Mouse (Mus musculus): ENCODE measurements at regions not wholly inside any gene's neighbourhood (a gene's known extent, or its start where the extent isn't known, plus 50 kb on each side); places are given as distances from the start of the nearest gene placed in this dataset.
"Not testable (repeated sequence)": the region's sequence is repeated elsewhere in the genome, so short reads cannot be mapped to it uniquely, and the experiment has no call there.

DNA sequence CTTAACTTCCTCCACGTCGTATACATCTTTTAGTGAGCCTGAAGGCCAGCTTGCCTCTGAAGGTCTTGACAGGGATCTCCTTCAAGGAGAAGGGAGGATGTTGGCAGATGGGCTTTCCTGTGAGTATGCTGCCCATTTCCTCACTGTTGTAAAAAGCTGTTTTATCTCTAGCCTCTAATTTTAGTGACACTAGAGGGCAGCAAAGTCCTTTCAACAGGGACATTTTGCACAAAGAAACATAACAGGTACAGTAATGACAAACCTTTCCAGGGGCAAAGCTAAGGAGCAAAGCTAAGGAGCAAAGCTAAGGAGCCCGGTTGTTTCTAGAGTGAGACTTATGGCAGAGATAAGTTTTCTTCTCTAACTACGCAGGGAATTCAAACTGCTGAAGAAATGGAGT lies 59.0 kb upstream of the Kbtbd8 start:
- peak; percentile 60 for DNase-seq (ENCODE audit: low spot score)
- TF ChIP-seq EP300 (IDR thresholded peaks at IDR 0.05) (no peak), CTCF (IDR thresholded peaks at IDR 0.05) (peak; percentile 76)

DNA sequence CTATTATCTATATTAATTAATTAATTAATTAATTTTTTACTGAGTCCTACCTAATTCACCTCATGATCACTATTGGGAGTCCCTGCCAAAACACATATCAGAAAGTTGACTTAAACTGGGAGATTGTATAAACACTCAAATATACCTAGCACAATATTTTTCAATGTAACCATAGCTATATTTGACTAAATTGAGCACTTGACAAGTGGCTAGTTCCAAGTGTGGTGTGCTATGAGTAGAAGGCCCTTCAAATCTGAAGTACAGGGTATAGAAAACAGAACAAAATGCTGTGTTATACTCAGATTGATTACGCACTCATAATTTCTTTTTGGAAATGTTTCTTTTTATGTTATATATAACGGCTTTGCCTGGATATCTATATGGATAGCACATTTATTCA lies 60.8 kb upstream of the Kbtbd8 start:
- no peak overlapping the region for H3K27ac ChIP-seq (ENCODE audit: low read length)
- H3K4me2 ChIP-seq (replicated peaks; ENCODE audit: low read depth, low read length) = no peak overlapping the region
- H3K36me3 ChIP-seq (ENCODE audit: insufficient read depth, low read length) = no peaks in the 10 kb centered on the region
- WGBS = 67% methylated on average over 2 of the region's 2 CpGs
- no peak overlapping the region for H3K9ac ChIP-seq (replicated peaks; ENCODE audit: low read depth)
- no peaks in the 10 kb centered on the region for H3K4me1 ChIP-seq (ENCODE audit: insufficient read depth, low read depth, low read length)
- TF ChIP-seq CTCF (IDR thresholded peaks at IDR 0.05) = no peak
- no peak for TF ChIP-seq EP300 (IDR thresholded peaks at IDR 0.05)
- peak; percentile 55 for DNase-seq (ENCODE audit: low spot score)
- no peak overlapping the region for H3K4me3 ChIP-seq (ENCODE audit: low read depth, low read length)
- peak; percentile 57 for ATAC-seq
- H3K27me3 ChIP-seq (replicated peaks; ENCODE audit: insufficient read depth, low read length) = no peaks in the 10 kb centered on the region
- no peaks in the 10 kb centered on the region for H3K9me3 ChIP-seq (ENCODE audit: low read length)

More for the DNA sequence above, 59.0 kb upstream of the Kbtbd8 start:
- WGBS = 37% methylated on average over 4 of the region's 4 CpGs
- Histone ChIP-seq H3K27me3 (replicated peaks; ENCODE audit: insufficient read depth, low read length) (no peaks in the 10 kb centered on the region), H3K4me2 (replicated peaks; ENCODE audit: low read depth, low read length) (no peak overlapping the region), H3K36me3 (ENCODE audit: insufficient read depth, low read length) (no peaks in the 10 kb centered on the region), H3K4me1 (ENCODE audit: insufficient read depth, low read depth, low read length) (no peaks in the 10 kb centered on the region), H3K9me3 (ENCODE audit: low read length) (no peaks in the 10 kb centered on the region), H3K9ac (replicated peaks; ENCODE audit: low read depth) (no peak overlapping the region), H3K27ac (ENCODE audit: low read length) (no peak overlapping the region), H3K4me3 (ENCODE audit: low read depth, low read length) (no peak overlapping the region)
- no peak for ATAC-seq

DNA sequence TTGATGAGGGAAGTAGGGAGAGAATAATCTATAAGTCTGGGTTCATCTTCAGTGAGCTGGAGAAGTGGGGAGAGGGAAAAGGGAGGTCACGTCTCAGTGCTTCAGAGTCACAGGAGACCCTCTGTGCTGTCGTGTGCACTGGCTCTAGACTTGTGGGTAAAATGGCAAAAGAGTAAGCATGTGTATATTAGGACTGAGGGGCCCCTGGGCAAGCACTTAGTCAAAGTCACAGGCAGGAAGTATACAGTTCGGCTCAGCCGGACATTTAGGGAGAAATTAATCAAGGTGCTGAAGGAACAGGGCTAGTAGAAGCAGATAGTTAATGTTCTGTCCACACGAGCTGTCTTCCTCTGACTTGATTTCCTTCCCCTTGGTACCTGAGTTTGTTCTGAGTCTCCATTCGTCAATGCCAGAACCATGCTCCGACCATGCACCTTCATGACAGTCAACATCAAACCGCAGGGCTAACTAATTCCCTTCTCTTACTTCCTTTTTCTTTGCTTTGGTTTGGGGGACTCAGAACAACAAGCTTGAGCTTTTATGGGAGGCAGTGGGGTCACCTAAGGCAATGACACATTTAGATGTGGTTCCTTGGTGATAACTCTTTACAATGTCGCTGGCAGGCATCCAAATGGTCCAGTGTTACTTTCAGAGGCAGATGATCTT lies 63.2 kb upstream of the Kbtbd8 start:
- Histone ChIP-seq H3K27ac (ENCODE audit: low read length) (no peak overlapping the region), H3K9me3 (ENCODE audit: low read length) (no peaks in the 10 kb centered on the region), H3K4me1 (ENCODE audit: insufficient read depth, low read depth, low read length) (no peaks in the 10 kb centered on the region), H3K27me3 (replicated peaks; ENCODE audit: insufficient read depth, low read length) (no peaks in the 10 kb centered on the region), H3K4me3 (ENCODE audit: low read depth, low read length) (no peak overlapping the region), H3K9ac (replicated peaks; ENCODE audit: low read depth) (no peak overlapping the region), H3K4me2 (replicated peaks; ENCODE audit: low read depth, low read length) (no peak overlapping the region), H3K36me3 (ENCODE audit: insufficient read depth, low read length) (no peaks in the 10 kb centered on the region)
- DNase-seq (ENCODE audit: low spot score) (no peak), ATAC-seq (no peak)
- WGBS = 29% methylated on average over 9 of the region's 9 CpGs
- TF ChIP-seq CTCF (IDR thresholded peaks at IDR 0.05) (no peak), EP300 (IDR thresholded peaks at IDR 0.05) (no peak)

DNA sequence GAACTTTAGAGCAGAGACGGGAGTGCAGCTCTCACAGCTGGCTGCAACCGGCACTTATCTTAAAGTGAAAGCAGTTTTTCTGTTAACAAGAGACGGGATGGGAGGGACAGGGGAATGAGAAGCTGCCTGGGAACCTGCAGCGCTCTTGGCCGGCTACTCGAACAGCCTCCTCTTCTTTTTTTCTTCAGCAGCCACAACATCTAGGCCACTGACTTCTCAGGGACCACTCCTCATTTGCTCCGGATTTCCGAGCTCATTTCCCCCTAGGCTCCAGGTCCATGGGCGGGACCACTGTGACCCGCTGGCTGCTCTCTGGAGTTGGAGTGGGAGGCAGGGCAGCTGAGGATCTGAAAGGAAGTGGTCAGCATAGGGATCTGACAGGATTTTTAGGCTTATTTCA lies 75.7 kb upstream of the Kbtbd8 start:
- WGBS = 29% methylated on average over 5 of the region's 10 CpGs
- not testable (repeated sequence) for DNase-seq (ENCODE audit: low spot score); H3K4me1 ChIP-seq (ENCODE audit: insufficient read depth, low read depth, low read length); H3K4me3 ChIP-seq (ENCODE audit: low read depth, low read length); H3K27ac ChIP-seq (ENCODE audit: low read length); ATAC-seq; H3K36me3 ChIP-seq (ENCODE audit: insufficient read depth, low read length); H3K9ac ChIP-seq (replicated peaks; ENCODE audit: low read depth); H3K9me3 ChIP-seq (ENCODE audit: low read length); H3K4me2 ChIP-seq (replicated peaks; ENCODE audit: low read depth, low read length); H3K27me3 ChIP-seq (replicated peaks; ENCODE audit: insufficient read depth, low read length)

DNA sequence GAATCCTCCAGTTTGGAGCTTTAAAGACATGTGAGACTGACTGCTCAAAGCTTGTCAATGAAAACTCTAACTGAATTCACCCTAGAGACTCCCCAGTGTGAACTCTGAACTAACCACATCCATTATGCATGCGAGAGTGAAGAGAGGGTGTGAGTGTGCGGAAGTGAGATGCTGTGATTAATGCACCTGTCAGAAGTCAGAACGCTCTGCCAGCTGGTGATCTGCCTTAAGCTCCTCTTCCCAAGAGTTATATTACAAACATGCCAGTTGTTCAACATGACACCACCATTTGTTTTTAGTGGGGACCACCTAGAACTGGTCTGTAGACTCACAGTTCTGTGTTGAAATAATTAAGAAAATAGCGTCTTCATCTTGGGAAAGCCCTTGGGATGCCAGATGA lies 92.8 kb upstream of the Kbtbd8 start:
- no peaks in the 10 kb centered on the region for H3K36me3 ChIP-seq (ENCODE audit: insufficient read depth, low read length)
- 30% methylated on average over 4 of the region's 4 CpGs for WGBS
- TF ChIP-seq EP300 (IDR thresholded peaks at IDR 0.05) (no peak), CTCF (IDR thresholded peaks at IDR 0.05) (no peak)
- H3K4me2 ChIP-seq (replicated peaks; ENCODE audit: low read depth, low read length) = no peak overlapping the region
- DNase-seq (ENCODE audit: low spot score) (no peak), ATAC-seq (no peak)
- no peak overlapping the region for H3K27ac ChIP-seq (ENCODE audit: low read length)
- no peaks in the 10 kb centered on the region for H3K4me1 ChIP-seq (ENCODE audit: insufficient read depth, low read depth, low read length)
- H3K27me3 ChIP-seq (replicated peaks; ENCODE audit: insufficient read depth, low read length) = no peaks in the 10 kb centered on the region
- no peaks in the 10 kb centered on the region for H3K9me3 ChIP-seq (ENCODE audit: low read length)
- no peak overlapping the region for H3K9ac ChIP-seq (replicated peaks; ENCODE audit: low read depth)
- no peak overlapping the region for H3K4me3 ChIP-seq (ENCODE audit: low read depth, low read length)

DNA sequence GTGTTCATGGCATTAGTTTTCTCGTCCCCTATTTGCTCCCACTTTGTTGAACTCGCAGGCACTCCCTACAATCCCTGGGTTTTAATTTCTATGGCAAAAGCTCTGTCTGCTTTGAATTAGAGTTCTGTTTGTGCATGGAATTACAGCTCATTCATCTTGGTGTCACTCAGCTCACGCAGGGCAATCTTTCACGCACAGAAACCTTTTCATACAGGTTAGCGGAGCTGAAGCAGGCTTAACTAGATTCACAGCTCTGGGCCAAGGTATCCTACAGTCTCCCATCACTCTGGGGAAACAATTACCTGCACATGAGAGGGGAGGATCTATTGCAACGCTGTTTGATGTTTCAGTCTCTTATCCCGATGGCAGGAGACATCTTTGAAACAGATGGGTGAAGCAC lies 95.3 kb upstream of the Kbtbd8 start:
- no peak overlapping the region for H3K27ac ChIP-seq (ENCODE audit: low read length)
- H3K36me3 ChIP-seq (ENCODE audit: insufficient read depth, low read length) = no peaks in the 10 kb centered on the region
- TF ChIP-seq EP300 (IDR thresholded peaks at IDR 0.05) (no peak), CTCF (IDR thresholded peaks at IDR 0.05) (no peak)
- 35% methylated on average over 7 of the region's 7 CpGs for WGBS
- H3K4me1 ChIP-seq (ENCODE audit: insufficient read depth, low read depth, low read length) = no peaks in the 10 kb centered on the region
- no peaks in the 10 kb centered on the region for H3K27me3 ChIP-seq (replicated peaks; ENCODE audit: insufficient read depth, low read length)
- ATAC-seq (no peak), DNase-seq (ENCODE audit: low spot score) (no peak)
- no peaks in the 10 kb centered on the region for H3K9me3 ChIP-seq (ENCODE audit: low read length)
- no peak overlapping the region for H3K4me2 ChIP-seq (replicated peaks; ENCODE audit: low read depth, low read length)
- no peak overlapping the region for H3K9ac ChIP-seq (replicated peaks; ENCODE audit: low read depth)
- no peak overlapping the region for H3K4me3 ChIP-seq (ENCODE audit: low read depth, low read length)

DNA sequence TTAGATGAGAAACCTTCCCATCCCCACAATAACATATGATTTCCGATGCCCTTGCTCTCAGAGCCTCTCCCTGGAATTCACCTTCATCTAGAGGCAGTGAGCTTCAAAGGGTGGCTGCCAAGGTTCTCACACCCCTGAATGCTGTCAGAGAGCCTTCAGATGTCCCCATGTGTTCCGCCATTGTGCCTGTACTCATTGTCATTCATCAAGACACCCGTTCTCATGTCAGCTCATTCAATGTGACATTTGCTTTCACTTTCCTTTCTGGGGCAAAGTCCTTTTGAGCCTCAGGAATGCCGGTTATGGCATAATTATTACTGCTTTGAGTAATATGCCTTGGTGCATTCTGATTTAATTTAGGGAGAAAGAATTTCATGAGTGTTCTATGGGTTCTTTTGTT lies 99.1 kb upstream of the Kbtbd8 start:
- H3K9ac ChIP-seq (replicated peaks; ENCODE audit: low read depth) = no peak overlapping the region
- peak overlapping the region; percentile 20; the same call in 1 of the 2 replicates for H3K4me2 ChIP-seq (replicated peaks; ENCODE audit: low read depth, low read length)
- no peaks in the 10 kb centered on the region for H3K36me3 ChIP-seq (ENCODE audit: insufficient read depth, low read length)
- H3K9me3 ChIP-seq (ENCODE audit: low read length) = no peaks in the 10 kb centered on the region
- TF ChIP-seq CTCF (IDR thresholded peaks at IDR 0.05) = no peak
- no peak for TF ChIP-seq EP300 (IDR thresholded peaks at IDR 0.05)
- DNase-seq (ENCODE audit: low spot score) (peak; percentile 15), ATAC-seq (no peak)
- H3K4me1 ChIP-seq (ENCODE audit: insufficient read depth, low read depth, low read length) = no peaks in the 10 kb centered on the region
- 36% methylated on average over 4 of the region's 4 CpGs for WGBS
- no peak overlapping the region for H3K4me3 ChIP-seq (ENCODE audit: low read depth, low read length)
- H3K27me3 ChIP-seq (replicated peaks; ENCODE audit: insufficient read depth, low read length) = no peaks in the 10 kb centered on the region
- H3K27ac ChIP-seq (ENCODE audit: low read length) = no peak overlapping the region
